Mouse (Mus musculus): Measurements from ENCODE around the gene Polr3f. TPM values are rescaled to one million over a fixed set of nuclear protein-coding genes. Genes with fewer than 3 reads are reported as not detected.

Polr3f gene
- 18.6 and 21.1 TPM in 2 replicates for polyA plus RNA-seq (2012; rRNA removed)

DNA sequence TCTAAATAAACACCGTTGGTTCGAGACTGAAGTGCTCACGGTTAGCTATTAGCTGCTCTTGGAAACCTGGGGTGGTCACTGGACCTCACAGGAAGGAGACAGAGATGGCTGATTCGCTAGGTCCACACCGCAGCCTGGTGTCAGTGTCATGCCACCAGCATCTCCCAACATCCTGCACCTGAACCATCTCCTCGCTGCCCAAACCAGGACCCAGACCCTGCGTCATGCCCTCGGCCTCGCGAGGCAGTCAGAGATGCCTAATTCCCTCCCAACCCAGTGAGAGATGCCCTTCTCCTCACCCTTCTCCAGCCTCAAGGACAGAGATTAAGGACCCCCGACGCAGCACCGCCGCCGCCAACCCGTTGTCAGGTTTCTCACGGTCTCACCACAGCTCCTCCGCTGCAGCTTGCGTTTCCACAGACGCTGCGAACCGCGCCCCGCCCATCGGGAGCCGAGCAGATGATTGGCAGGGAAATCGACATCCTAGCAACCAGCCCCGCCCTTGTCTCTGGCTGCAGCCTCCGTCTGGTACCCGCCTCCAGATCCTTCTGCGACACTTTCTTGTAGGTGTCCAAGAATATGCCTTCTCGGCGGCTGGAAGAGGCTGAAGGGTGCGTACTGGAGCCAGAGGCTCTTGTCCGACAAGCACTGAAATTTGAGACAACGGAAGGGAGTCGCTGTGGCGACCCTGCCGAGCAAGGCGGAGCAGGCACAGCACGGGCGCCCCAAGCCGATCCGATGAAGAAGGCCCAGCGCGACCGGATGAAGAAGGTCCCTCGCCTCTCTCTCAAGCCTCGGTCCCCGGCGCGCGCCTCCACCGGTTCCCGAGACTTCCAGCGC, at the start of gene Polr3f, which contains the start of gene Dzank1:
Gene Polr3f (plus strand): TSS at position 738 of the 840 bp plus-strand sequence.
Gene Dzank1 (minus strand): TSS at position 434 of the 840 bp plus-strand sequence.
- DNase-seq (ENCODE audit: extremely low spot score in 1 of 2, low spot score in 1 of 2) = peak; percentile 97 to 98

DNA sequence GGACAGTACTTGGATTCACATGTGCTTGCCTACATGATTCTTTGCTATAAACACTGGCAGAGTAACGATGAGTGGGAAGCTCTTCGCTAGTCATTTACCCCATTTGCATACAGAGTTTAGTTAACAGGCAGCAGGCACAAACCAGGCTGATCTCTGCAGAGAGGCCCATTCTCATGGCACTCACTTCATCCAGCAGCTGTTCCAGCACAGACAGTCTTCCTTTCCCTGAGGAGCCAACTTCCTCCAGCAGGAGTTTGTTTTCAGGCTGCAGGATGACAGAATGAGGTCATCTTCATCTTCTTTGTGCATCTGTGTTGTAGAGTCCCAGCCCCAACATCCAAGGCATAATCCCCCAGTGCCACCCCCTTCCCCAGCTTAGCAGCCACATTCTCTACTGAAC, 48.1 kb upstream of the Polr3f start:
- peak; percentile 75 to 78 for DNase-seq (ENCODE audit: extremely low spot score in 1 of 2, low spot score in 1 of 2)

DNA sequence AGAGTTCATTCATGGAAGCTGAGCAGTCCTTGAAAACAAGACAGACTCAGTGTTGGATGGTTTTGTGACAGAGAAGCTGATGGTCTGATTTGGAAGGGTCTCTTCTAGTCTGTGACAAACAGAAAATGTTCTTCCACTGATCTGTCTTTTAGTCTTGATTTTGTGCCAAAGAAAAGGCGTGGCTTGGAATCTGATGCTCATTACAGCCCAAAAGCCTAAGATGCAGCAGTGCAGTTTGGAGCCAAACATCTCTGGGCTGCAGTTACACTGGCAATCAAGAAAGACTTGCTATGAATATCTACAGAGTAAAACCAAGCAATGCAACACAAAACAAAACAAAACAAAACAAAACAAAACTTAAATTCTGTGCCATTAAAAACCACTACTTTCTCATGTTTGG, 43.4 kb upstream of the Polr3f start:
- DNase-seq (ENCODE audit: extremely low spot score in 1 of 2, low spot score in 1 of 2) = peak in 1 of 2 experiments; percentile 19

DNA sequence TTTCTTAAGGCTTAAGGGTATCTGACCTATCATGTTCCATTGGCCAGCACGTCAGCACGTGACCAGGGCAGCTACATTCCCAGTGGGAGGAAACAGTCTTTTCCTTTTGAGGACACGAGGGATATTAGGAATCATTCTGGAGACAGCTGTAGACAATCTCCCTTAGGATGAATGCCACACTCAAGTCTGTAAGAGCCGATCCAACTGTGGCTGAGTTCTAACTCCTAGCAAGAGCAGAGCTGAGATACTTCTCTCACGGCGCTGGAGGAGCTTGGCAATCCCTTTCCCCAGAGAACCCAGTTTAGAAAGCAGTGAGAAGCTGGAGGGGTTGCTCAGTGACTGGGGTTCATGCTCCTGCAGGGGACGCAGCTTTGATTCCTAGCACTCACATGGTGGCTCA, 42.1 kb upstream of the Polr3f start:
- no peak for DNase-seq (ENCODE audit: extremely low spot score in 1 of 2, low spot score in 1 of 2)

DNA sequence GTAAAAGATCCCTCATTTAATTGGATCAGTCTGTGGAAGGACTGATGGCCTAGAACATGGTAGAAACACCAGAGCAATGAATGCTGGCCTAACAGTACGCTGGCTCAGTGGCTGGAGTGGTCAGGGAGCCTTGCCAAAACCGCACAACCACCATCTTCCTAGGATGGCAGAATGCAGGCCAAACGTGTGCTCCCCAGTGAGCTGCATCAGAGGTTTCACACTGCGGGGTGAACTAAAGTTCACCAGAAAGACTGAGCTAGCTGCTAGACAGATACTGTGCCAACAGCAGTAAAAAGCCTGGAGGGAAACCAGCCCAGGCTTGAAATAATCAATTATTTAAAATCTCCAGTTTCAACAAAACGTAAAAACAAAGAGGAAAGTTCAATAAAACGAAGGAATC, 40.0 kb upstream of the Polr3f start:
- no peak for DNase-seq (ENCODE audit: extremely low spot score in 1 of 2, low spot score in 1 of 2)

DNA sequence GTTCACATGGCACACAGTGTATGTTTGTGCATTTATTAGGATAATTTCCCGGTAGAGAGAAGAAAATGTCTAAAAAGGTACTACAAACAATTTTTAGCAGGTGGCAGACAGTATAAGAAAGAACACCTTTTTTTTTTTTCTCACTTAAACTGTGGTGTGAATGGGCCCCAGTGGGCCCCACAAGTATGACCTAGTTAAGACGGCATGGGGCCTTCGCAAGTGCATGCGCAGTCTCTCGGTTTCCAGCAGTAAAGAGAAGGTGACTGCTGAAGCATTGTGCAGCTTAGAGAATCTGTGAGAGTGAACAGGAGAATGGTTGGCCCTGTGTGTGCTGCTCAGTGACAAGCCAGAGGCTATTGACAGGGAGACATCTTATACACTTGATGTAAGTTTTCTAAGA, 38.2 kb upstream of the Polr3f start:
- peak in 1 of 2 experiments; percentile 13 for DNase-seq (ENCODE audit: extremely low spot score in 1 of 2, low spot score in 1 of 2)

DNA sequence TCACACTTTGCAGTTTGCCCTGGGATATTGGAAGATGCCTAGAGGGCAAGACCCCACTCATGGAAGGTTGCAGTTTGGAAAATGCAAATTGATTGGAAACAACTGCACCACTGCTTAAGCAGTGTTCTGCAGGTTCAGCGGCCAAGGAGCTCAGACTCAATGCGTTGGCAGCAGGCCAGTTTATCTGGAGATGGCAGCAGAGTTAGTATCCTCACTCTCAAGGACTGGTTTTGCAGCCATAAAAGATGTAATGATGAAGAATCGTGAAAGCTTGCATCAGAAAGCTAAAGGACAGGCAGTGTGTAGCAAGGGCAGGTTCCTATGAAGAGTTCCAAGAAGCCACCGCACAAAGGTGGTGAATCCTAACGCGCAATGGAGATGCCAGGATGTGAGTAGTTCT, 25.4 kb upstream of the Polr3f start:
- DNase-seq (ENCODE audit: extremely low spot score in 1 of 2, low spot score in 1 of 2) = peak in 1 of 2 experiments; percentile 18

DNA sequence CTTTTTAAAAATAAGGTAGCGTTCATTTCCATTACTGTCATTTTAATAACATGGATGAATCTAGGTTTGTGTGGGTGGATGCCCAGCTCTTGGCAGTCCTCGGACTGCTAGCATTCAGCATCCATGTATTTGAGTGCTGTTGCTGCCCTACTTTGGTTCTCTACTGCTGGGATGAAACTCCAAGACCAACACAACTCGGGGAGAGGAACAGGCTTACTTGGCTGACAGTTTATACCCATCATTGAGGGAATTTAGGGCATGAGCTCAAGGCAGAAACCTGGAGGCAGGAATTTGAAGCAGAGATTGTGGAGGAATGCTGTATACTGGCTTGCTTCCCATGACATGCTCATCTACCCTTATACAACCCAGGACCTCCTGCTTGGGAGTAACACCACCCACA, 12.9 kb upstream of the Polr3f start:
- peak in 1 of 2 experiments; percentile 18 for DNase-seq (ENCODE audit: extremely low spot score in 1 of 2, low spot score in 1 of 2)

DNA sequence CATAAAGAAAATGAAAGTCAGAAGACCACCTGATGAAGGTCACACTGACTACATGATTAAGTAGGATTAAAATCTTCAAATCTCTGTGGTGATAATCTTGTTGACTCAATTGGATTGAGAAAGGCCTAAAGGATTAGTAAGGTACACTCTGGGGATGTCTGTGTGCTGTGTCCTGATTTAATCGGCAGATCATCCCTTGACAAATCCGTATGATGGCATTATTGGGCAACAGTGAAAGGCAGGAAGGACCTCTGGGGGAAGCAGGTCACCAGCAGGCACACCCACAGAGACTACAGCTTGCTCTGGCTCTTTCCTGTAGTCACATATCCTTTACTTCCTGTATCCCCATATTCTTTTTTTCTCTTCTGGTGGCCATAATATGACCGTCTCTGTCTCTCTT, 7.7 kb upstream of the Polr3f start:
- no peak for DNase-seq (ENCODE audit: extremely low spot score in 1 of 2, low spot score in 1 of 2)

DNA sequence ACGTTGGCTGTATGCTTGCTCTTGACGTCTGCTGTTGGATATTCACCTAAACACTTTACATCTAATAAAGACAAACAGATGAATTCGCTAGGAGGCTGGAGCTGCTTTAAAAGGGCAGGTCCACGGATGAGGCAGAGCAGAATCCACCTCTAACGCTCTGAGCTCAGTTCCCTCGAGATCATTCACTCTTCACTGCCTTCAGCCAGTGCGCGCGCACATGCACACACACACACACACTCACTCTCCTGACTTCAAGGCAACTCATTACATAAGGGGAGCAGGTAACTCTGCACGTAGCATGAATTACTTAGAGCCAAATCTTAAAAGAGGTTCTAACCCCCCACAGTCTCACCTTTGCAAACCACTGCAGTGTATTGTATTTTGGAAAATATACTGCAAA, 1.7 kb upstream of the Polr3f start:
- DNase-seq (ENCODE audit: extremely low spot score in 1 of 2, low spot score in 1 of 2) = peak in 1 of 2 experiments; percentile 60

DNA sequence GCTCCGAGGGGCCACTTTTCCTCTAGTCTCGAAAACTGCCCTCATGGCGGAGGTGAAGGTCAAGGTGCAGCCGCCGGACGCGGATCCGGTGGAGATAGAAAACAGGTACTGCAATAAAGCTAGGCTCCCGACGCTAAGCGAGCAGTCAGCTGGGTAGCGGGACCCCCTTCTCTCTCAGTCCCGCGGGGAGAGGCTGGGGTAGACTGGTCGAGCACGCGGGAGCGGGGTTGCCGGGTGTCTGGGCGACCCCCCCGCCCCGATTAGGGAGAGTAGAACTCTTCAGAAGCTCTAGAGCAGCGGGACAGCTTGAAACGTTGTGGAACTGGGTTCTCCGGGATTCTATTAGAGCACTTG, 280 bp downstream of the Polr3f start:
- no peak for DNase-seq (ENCODE audit: extremely low spot score in 1 of 2, low spot score in 1 of 2)

DNA sequence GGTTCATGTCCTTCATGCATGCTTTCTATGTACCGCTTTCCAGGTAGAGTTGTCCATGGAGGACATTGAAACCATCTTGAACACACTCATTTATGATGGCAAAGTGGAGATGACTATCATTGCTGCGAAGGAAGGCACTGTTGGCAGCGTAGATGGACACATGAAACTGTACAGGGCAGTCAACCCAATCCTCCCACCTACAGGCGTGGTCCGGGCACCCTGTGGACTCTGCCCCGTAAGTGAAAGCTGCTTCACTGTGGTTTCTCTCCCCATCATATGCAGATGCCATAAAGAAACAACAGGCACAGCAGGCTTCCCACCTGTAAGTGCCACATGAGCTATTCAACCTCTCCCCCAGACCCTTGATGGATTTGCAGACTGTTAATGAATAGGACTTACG, 9.6 kb downstream of the Polr3f start:
- no peak for DNase-seq (ENCODE audit: extremely low spot score in 1 of 2, low spot score in 1 of 2)

DNA sequence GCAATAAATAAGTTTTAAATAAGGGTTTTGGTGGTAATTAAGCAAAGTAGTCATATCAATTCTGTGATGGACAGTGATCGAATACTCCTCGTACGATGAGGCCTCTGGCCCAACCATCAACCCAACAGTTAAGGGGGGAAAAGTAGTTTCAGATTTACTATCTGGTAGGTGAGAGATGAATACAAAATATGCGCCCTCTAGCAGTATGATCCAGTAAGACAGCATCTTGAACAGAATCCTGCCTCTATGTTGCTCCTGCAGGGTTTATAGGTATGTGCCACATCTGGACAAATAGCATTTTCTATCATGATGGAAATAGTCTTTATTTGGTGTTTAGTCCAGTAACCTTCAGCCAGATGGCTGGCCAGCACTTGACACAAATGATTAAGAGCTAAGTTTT, 13.7 kb downstream of the Polr3f start:
- no peak for DNase-seq (ENCODE audit: extremely low spot score in 1 of 2, low spot score in 1 of 2)

DNA sequence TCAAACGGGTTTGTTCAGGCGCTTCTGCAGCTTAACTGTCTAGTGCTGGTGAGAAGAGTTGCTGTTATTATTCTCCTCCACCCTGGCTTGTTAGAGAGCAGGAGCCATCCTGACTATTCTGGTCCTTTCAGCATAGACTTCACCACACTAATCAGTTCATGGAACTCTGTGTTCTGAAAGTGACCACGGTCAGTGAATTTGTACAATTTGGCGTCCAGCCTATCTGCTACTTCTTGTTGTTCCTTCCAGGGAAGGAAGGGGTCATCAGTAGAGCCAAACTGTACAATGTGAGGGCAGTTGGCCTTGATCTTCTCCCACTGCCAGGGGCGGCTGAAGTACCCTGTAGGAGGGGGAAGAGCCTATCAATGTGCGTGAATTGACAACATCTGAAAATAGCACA, 16.2 kb downstream of the Polr3f start:
- no peak for DNase-seq (ENCODE audit: extremely low spot score in 1 of 2, low spot score in 1 of 2)

DNA sequence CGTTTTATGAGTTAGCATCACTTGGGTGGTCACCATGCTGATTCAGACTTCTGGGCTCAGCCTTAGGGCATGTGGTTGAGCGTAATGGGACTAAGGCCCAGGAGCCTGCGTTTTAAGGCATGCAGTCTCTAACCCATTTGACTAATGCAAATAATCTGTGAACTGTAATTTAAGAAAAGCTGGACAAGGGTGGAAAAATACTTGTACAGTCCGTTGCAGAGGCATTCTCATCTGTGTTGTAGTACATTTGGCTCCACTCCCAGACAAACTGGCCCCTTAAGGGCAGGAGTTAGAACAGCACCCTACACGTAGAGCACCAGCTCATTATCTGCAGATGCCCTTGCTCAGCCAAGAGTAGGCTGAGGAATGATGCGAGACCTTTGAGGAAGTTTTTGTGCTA, 17.1 kb downstream of the Polr3f start:
- no peak for DNase-seq (ENCODE audit: extremely low spot score in 1 of 2, low spot score in 1 of 2)

DNA sequence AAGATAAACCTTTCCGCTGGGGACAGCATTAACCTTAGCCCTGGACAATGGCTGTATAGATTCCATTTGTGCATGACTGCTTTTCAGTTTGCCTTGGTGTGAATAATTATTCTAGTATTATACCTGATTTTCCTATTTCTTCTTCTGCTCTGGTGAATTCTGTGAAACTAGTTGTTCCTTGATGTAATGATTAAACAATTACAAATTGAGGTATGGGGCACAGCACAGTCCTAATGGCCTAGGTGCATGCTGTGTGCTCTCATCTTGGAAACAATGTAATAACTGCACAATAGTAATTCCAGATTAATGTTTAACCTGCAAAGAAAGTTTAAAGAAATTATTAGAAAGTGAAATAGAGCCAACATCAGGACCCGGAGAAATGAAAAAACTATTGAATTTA, 17.5 kb downstream of the Polr3f start:
- DNase-seq (ENCODE audit: extremely low spot score in 1 of 2, low spot score in 1 of 2) = no peak

DNA sequence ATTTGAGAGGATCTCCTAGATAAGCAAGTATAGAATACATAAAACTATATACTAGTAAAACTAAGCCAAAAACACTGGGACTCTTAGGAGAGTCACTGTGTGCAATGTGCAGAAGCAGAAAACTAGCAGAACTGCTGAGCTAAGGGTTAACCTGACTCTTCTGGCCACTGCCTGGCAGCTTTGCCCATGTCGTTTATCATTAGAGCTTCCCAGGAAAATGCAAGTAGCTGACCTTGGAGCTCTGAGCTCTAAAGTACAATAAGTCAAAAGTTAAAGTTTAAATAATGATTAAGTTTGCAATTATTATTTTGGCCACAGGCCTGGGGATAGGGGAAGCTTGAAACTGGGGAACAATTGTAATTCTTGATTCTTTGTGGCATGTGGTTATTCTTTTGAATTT, 18.0 kb downstream of the Polr3f start:
- no peak for DNase-seq (ENCODE audit: extremely low spot score in 1 of 2, low spot score in 1 of 2)

DNA sequence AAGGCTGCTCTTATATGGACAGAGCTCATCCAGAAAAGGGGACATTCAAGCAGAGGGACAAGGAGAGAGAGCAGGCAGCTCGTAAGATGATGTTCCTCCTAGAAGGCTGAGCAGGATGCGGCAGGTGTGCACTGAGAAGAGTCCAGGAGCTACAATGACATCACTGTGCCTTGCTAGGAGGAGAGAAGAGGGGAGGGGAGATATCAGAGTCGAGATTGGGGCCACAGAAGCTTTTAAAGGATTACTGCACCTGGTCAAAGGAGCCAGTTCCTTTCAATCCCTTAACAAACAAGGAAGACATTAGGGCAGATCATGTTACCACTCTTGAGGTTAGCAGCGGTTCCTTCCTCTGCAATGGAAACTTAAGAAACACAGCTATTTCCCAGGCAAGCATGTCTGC, 20.0 kb downstream of the Polr3f start:
- no peak for DNase-seq (ENCODE audit: extremely low spot score in 1 of 2, low spot score in 1 of 2)

DNA sequence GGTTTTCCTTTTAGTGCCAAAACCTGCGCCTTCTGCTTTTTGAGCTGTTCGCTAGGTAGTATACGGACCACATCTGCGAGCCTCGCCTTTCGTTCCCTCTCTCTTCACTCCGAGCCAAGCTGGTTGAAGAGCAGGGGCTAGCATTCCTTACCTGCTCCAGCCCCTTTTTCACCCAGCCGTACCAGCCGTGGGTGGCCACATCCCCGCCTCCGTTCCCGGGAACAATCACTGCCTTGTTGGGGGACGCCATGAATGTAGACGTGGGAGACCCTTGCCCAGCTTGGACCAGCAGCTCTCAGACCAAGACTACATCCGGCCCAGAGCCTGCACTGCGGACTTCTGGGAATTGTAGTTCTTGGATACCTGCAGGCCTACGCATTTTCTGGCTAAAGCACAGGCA, 23.0 kb downstream of the Polr3f start, which contains the start of gene Rbbp9:
Gene Rbbp9 (minus strand): TSS at position 341 of the 400 bp plus-strand sequence.
- DNase-seq (ENCODE audit: extremely low spot score in 1 of 2, low spot score in 1 of 2) = peak in 1 of 2 experiments; percentile 78

DNA sequence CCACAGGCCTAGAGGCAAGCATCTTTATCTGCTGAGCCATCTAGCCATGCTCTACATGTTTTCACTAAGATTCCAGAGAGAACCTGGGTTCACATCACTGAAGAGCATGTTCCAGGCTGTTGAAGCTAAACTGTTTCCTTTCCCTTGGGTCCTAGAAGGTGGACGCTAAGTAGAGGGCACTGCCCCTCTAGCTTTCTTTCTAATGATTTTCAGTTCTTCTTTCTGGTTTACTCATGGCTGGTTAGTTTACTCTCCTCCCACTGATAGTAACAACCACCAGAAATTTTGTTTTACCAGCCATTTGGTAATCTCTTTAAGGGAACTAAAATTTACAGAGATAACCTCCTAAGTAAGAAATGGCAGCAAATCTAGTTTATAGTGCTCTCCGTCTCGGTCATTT, 26.4 kb downstream of the Polr3f start:
- DNase-seq (ENCODE audit: extremely low spot score in 1 of 2, low spot score in 1 of 2) = no peak

DNA sequence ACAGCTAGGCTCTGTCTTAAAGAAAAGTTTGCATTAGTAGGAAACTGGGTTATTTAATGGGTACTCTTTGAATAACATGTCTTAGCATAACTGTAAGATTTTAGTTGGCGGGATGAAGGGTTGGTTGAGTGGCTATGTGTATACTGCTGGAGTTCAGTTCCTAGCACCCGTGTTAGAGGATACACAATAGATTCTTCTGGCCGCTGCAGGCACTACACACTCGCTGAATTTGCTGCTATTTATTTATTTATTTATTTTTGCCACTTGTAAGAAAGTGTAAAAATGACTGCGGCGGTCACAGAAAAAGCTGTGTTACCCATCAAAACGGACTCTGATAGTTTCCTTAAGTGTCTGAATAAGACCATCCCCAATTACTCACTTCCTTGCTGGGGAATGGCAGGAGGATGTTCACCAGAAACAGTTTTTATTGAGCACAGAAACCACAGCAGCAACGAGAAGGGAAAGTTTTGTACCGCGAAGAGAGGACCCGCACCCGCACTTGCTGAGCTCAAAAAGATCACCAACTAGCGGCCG, 27.8 kb downstream of the Polr3f start:
- DNase-seq (ENCODE audit: extremely low spot score in 1 of 2, low spot score in 1 of 2) = no peak
